Mouse (Mus musculus) neural tube, embryonic 15.5 days (tissue): ENCODE results near the gene Sympk. TPM values are rescaled to one million over a fixed set of nuclear protein-coding genes. Genes with fewer than 3 reads are reported as not detected.

Source experiments
- ATAC-seq: fragments of 200-750 bp; cut with Nextera tagmentation; 2 replicates; pipeline ENCODE4 v1.8.0; 2017; ENCODE audit warnings: mild to moderate bottlenecking, moderate TSS enrichment, moderate library complexity; ENCODE audit not compliant: low FRiP score
- H3K27ac ChIP-seq: fragments of 300-500 bp; sonication (generic); replicated peaks from 2 replicates; pipeline ENCODE4 v1.5.1; 2015; ENCODE audit warnings: mild to moderate bottlenecking, inconsistent platforms
- H3K27me3 ChIP-seq: fragments of 300-500 bp; sonication (generic); replicated peaks from 2 replicates; pipeline ENCODE4 v1.6.1; 2015; ENCODE audit warnings: inconsistent platforms
- H3K36me3 ChIP-seq: fragments of 300-500 bp; sonication (generic); 2 replicates; pipeline ENCODE4 v1.6.1; 2015; ENCODE audit warnings: inconsistent platforms
- H3K4me1 ChIP-seq: fragments of 300-500 bp; sonication (generic); 2 replicates; pipeline ENCODE4 v1.6.1; 2015; ENCODE audit warnings: inconsistent platforms
- H3K4me2 ChIP-seq: fragments of 300-500 bp; sonication (generic); 2 replicates; pipeline ENCODE4 v1.6.1; 2015; ENCODE audit warnings: inconsistent platforms, mild to moderate bottlenecking, moderate library complexity
- H3K4me3 ChIP-seq: fragments of 300-500 bp; sonication (generic); replicated peaks from 2 replicates; pipeline ENCODE4 v1.5.1; 2015; ENCODE audit warnings: mild to moderate bottlenecking, inconsistent platforms
- H3K9ac ChIP-seq: fragments of 300-500 bp; sonication (generic); replicated peaks from 2 replicates; pipeline ENCODE4 v1.6.1; 2015; ENCODE audit warnings: mild to moderate bottlenecking, inconsistent platforms
- H3K9me3 ChIP-seq: fragments of 300-500 bp; sonication (generic); replicated peaks from 2 replicates; pipeline ENCODE4 v1.6.1; 2016; ENCODE audit warnings: inconsistent platforms
- WGBS: fragments of 180-500 bp; shearing (Covaris S2); methylation state at CpG from one replicate; pipeline ENCODE4 v1.1.7; 2015; ENCODE audit warnings: mixed read lengths; 5-methylcytosine and 5-hydroxymethylcytosine counted together
- polyA plus RNA-seq: library from polyadenylated mRNA; unstranded; fragments of >200 nt; fragmentation: Nextera tagmentation; extraction: Ambion mirVana; gene quantifications from 2 replicates; pipeline ENCODE4 v1.2.1, GENCODE M21; 2015

The Sympk gene
- polyA plus RNA-seq, 1 experiment from 2014 or later = 26.4 TPM

GRCm38 (mm10) chr7:19007026-19007977, 16.9 kb upstream of the Sympk start:
- H3K27ac ChIP-seq = no peak overlapping the region
- ATAC-seq = no peak
- 0 out of 2 replicates have a peak overlapping the region, but pooled peaks have one; percentile 7 for H3K4me3 ChIP-seq
- peaks cover 46% of the 10 kb centered on the region for H3K4me1 ChIP-seq
- H3K36me3 ChIP-seq = peaks cover 17% of the 10 kb centered on the region
- no peaks in the 10 kb centered on the region for H3K27me3 ChIP-seq
- H3K4me2 ChIP-seq = peak overlapping the region; percentile 98
- H3K9me3 ChIP-seq = no peaks in the 10 kb centered on the region
- no peak overlapping the region for H3K9ac ChIP-seq
- 80% methylated on average over 13 of the region's 13 CpGs for WGBS

GRCm38 (mm10) chr7:19010581-19010980, 13.6 kb upstream of the Sympk start:
- 86% methylated on average over 7 of the region's 7 CpGs for WGBS
- no peaks in the 10 kb centered on the region for H3K27me3 ChIP-seq
- H3K36me3 ChIP-seq = peaks cover 15% of the 10 kb centered on the region
- no peak overlapping the region for H3K27ac ChIP-seq
- peaks cover 30% of the 10 kb centered on the region for H3K4me1 ChIP-seq
- no peaks in the 10 kb centered on the region for H3K9me3 ChIP-seq
- ATAC-seq = no peak
- H3K4me2 ChIP-seq = no peak overlapping the region
- no peak overlapping the region for H3K4me3 ChIP-seq
- H3K9ac ChIP-seq = no peak overlapping the region

GRCm38 (mm10) chr7:19012025-19012621, 12.1 kb upstream of the Sympk start:
- peaks cover 2% of the 10 kb centered on the region; the same call in 1 of the 2 replicates for H3K36me3 ChIP-seq
- H3K9me3 ChIP-seq = no peaks in the 10 kb centered on the region
- WGBS = 5% methylated on average over 28 of the region's 31 CpGs
- H3K4me1 ChIP-seq = peaks cover 15% of the 10 kb centered on the region
- H3K27ac ChIP-seq = 0 out of 2 replicates have a peak overlapping the region, but pooled peaks have one; percentile 37
- ATAC-seq = no peak
- peak overlapping the region; percentile 25 for H3K4me3 ChIP-seq
- H3K4me2 ChIP-seq = peak overlapping the region; percentile 52
- no peaks in the 10 kb centered on the region for H3K27me3 ChIP-seq
- H3K9ac ChIP-seq = peak overlapping the region; percentile 29

- no peaks in the 10 kb centered on the region for H3K9me3 ChIP-seq
- H3K9ac ChIP-seq = no peak overlapping the region
- no peak overlapping the region for H3K27ac ChIP-seq
- H3K4me2 ChIP-seq = no peak overlapping the region
- ATAC-seq = no peak
- no peaks in the 10 kb centered on the region for H3K36me3 ChIP-seq
- peaks cover 10% of the 10 kb centered on the region for H3K4me1 ChIP-seq
- H3K27me3 ChIP-seq = no peaks in the 10 kb centered on the region
- 70% methylated on average over 2 of the region's 2 CpGs for whole genome bisulfite sequencing
- H3K4me3 ChIP-seq = no peak overlapping the region
Observed at GRCm38 (mm10) chr7:19012882-19013281, 11.3 kb upstream of the Sympk start.

- Histone ChIP-seq H3K4me2 (no peak overlapping the region), H3K4me1 (peaks cover 10% of the 10 kb centered on the region), H3K27ac (no peak overlapping the region), H3K36me3 (no peaks in the 10 kb centered on the region), H3K4me3 (no peak overlapping the region), H3K27me3 (no peaks in the 10 kb centered on the region), H3K9me3 (no peaks in the 10 kb centered on the region), H3K9ac (no peak overlapping the region)
- ATAC-seq = no peak
- 69% methylated on average over 15 of the region's 15 CpGs for WGBS
Observed at GRCm38 (mm10) chr7:19014452-19014851, 9.7 kb upstream of the Sympk start.

- no peak overlapping the region for H3K4me2 ChIP-seq
Observed at GRCm38 (mm10) chr7:19016042-19016441, 8.1 kb upstream of the Sympk start.

GRCm38 (mm10) chr7:19017909-19018308, 6.3 kb upstream of the Sympk start:
- Histone ChIP-seq H3K9me3 (no peaks in the 10 kb centered on the region), H3K4me2 (no peak overlapping the region), H3K9ac (no peak overlapping the region), H3K4me3 (no peak overlapping the region), H3K4me1 (no peaks in the 10 kb centered on the region), H3K27ac (no peak overlapping the region), H3K36me3 (no peaks in the 10 kb centered on the region), H3K27me3 (peaks cover 29% of the 10 kb centered on the region)
- 92% methylated on average over 7 of the region's 7 CpGs for WGBS
- ATAC-seq = no peak

More at GRCm38 (mm10) chr7:19016042-19016441, 8.1 kb upstream of the Sympk start:
- Histone ChIP-seq H3K9ac (no peak overlapping the region), H3K36me3 (no peaks in the 10 kb centered on the region), H3K4me1 (peaks cover 10% of the 10 kb centered on the region), H3K4me3 (no peak overlapping the region), H3K27ac (no peak overlapping the region), H3K9me3 (no peaks in the 10 kb centered on the region), H3K27me3 (peaks cover 10% of the 10 kb centered on the region)
- 84% methylated on average over 4 of the region's 4 CpGs for WGBS
- ATAC-seq = no peak

- no peaks in the 10 kb centered on the region for H3K9me3 ChIP-seq
- H3K36me3 ChIP-seq = no peaks in the 10 kb centered on the region
- no peak overlapping the region for H3K9ac ChIP-seq
- 35% methylated on average over 8 of the region's 8 CpGs for WGBS
- H3K4me3 ChIP-seq = no peak overlapping the region
- H3K4me2 ChIP-seq = no peak overlapping the region
- H3K27ac ChIP-seq = no peak overlapping the region
- no peak for ATAC-seq
- H3K27me3 ChIP-seq = peaks cover 37% of the 10 kb centered on the region
- H3K4me1 ChIP-seq = peaks cover 22% of the 10 kb centered on the region
Observed at GRCm38 (mm10) chr7:19021048-19021447, 3.1 kb upstream of the Sympk start.

- no peaks in the 10 kb centered on the region for H3K9me3 ChIP-seq
- H3K9ac ChIP-seq = no peak overlapping the region
- WGBS = 56% methylated on average over 18 of the region's 18 CpGs
- ATAC-seq = no peak
- no peak overlapping the region for H3K4me2 ChIP-seq
- peaks cover 27% of the 10 kb centered on the region for H3K4me1 ChIP-seq
- no peak overlapping the region for H3K4me3 ChIP-seq
- H3K36me3 ChIP-seq = no peaks in the 10 kb centered on the region
- H3K27ac ChIP-seq = no peak overlapping the region
- H3K27me3 ChIP-seq = peaks cover 37% of the 10 kb centered on the region
Observed at GRCm38 (mm10) chr7:19022189-19022958, 1.8 kb upstream of the Sympk start.

GRCm38 (mm10) chr7:19023357-19023814, 791 bp upstream of the Sympk start, which contains the start of gene Foxa3:
TSS of gene Foxa3 (minus strand) at chr7:19023538.
- 6% methylated on average over 28 of the region's 30 CpGs for WGBS
- H3K4me1 ChIP-seq = peaks cover 27% of the 10 kb centered on the region
- H3K27ac ChIP-seq = peak within 1 kb of the TSS; percentile 75
- peak within 1 kb of the TSS; percentile 85 for H3K4me2 ChIP-seq
- peaks cover 37% of the 10 kb centered on the region for H3K27me3 ChIP-seq
- peak within 1 kb of the TSS; percentile 88 for H3K4me3 ChIP-seq
- H3K9ac ChIP-seq = peak within 1 kb of the TSS; percentile 86
- no peaks in the 10 kb centered on the region for H3K9me3 ChIP-seq
- ATAC-seq = peak; percentile 43
- no peaks in the 10 kb centered on the region for H3K36me3 ChIP-seq

GRCm38 (mm10) chr7:19024581-19025255, 541 bp downstream of the Sympk start:
- peak overlapping the region; percentile 88 for H3K4me3 ChIP-seq
- peak overlapping the region; percentile 85 for H3K4me2 ChIP-seq
- peaks cover 37% of the 10 kb centered on the region for H3K27me3 ChIP-seq
- H3K36me3 ChIP-seq = peaks cover 8% of the 10 kb centered on the region
- WGBS = under 1% methylated on average over 32 of the region's 36 CpGs
- H3K27ac ChIP-seq = peak overlapping the region; percentile 75
- ATAC-seq = peak; percentile 66
- H3K9ac ChIP-seq = peak overlapping the region; percentile 86
- H3K4me1 ChIP-seq = peaks cover 27% of the 10 kb centered on the region
- no peaks in the 10 kb centered on the region for H3K9me3 ChIP-seq
